Mouse (Mus musculus) erythroid progenitor cell, adult 5-6 weeks (primary cell): ENCODE measurements around the gene Tsc22d4. TPM values are rescaled to one million over a fixed set of nuclear protein-coding genes. Genes with fewer than 3 reads are reported as not detected.
"Not testable (repeated sequence)": the region's sequence is repeated elsewhere in the genome, so short reads cannot be mapped to it uniquely, and the experiment has no call there.

Source experiments
- ATAC-seq: replicated peaks from 2 replicates; pipeline ENCODE4 v1.8.0; 2016; ENCODE audit warnings: moderate number of reproducible peaks, mild to moderate bottlenecking, moderate TSS enrichment, inconsistent platforms; ENCODE audit not compliant: poor library complexity, low FRiP score, severe bottlenecking
- total RNA-seq, 2 experiments: library from RNA; stranded (forward) in 1 of 2; stranded (reverse) in 1 of 2; fragments of 150-400 nt in 1 of 2; fragments of 186-747, 209-891 nt in 1 of 2; gene quantifications; 2 replicates each; pipeline versions ENCODE4 v1.2.3 to v1.2.4; 2015 to 2017; ENCODE audit warnings: low replicate concordance in 2 of 2

Tsc22d4 gene
- total RNA-seq (2015; ENCODE audit: low replicate concordance) (31.0 and 47.9 TPM in 2 replicates), total RNA-seq (2017; ENCODE audit: low replicate concordance) (88.1 and 103 TPM in 2 replicates)

GRCm38 (mm10) chr5:137745214-137746171 lies at the start of gene Tsc22d4:
Gene Tsc22d4, plus strand, starts transcription at chr5:137745730.
- peak; percentile 75 for ATAC-seq

- no peak for ATAC-seq
These were observed 49.6 kb upstream of the Tsc22d4 start for GRCm38 (mm10) chr5:137695930-137696329.

GRCm38 (mm10) chr5:137699080-137699479 lies 46.5 kb upstream of the Tsc22d4 start:
- no peak for ATAC-seq

- ATAC-seq = no peak
These were observed 45.7 kb upstream of the Tsc22d4 start for GRCm38 (mm10) chr5:137699850-137700249.

- no peak for ATAC-seq
These were observed 40.3 kb upstream of the Tsc22d4 start for GRCm38 (mm10) chr5:137705242-137705641.

GRCm38 (mm10) chr5:137706913-137707633 lies 38.5 kb upstream of the Tsc22d4 start:
- peak; percentile 93 for ATAC-seq

GRCm38 (mm10) chr5:137713454-137713853 lies 32.1 kb upstream of the Tsc22d4 start:
- ATAC-seq = no peak

GRCm38 (mm10) chr5:137715685-137716084 lies 29.8 kb upstream of the Tsc22d4 start:
- ATAC-seq = no peak

- ATAC-seq = no peak
These were observed 27.3 kb upstream of the Tsc22d4 start for GRCm38 (mm10) chr5:137718020-137718790.

- ATAC-seq = 0 out of 2 replicates have a peak, but pooled peaks have one; percentile 21
These were observed 26.4 kb upstream of the Tsc22d4 start for GRCm38 (mm10) chr5:137719088-137719487.

- ATAC-seq = not testable (repeated sequence)
These were observed 24.9 kb upstream of the Tsc22d4 start for GRCm38 (mm10) chr5:137720558-137721164.

- no peak for ATAC-seq
These were observed 21.7 kb upstream of the Tsc22d4 start for GRCm38 (mm10) chr5:137723840-137724239.

- 0 out of 2 replicates have a peak, but pooled peaks have one; percentile 28 for ATAC-seq
These were observed 18.8 kb upstream of the Tsc22d4 start for GRCm38 (mm10) chr5:137726767-137727166.

- ATAC-seq = no peak
These were observed 11.8 kb upstream of the Tsc22d4 start for GRCm38 (mm10) chr5:137733638-137734288.

- ATAC-seq = no peak
These were observed 11.1 kb upstream of the Tsc22d4 start for GRCm38 (mm10) chr5:137734289-137735061.

- no peak for ATAC-seq
These were observed 8.1 kb upstream of the Tsc22d4 start for GRCm38 (mm10) chr5:137737400-137737940.

- ATAC-seq = no peak
These were observed 7.0 kb upstream of the Tsc22d4 start for GRCm38 (mm10) chr5:137738516-137738915.

- ATAC-seq = no peak
These were observed 6.1 kb upstream of the Tsc22d4 start for GRCm38 (mm10) chr5:137739471-137739870.
